Mouse (Mus musculus) stomach, embryonic 14.5 days (tissue): ENCODE measurements around the gene Atg9a. TPM values are rescaled to one million over a fixed set of nuclear protein-coding genes. Genes with fewer than 3 reads are reported as not detected.
A peak's percentile ranks its signal among the peaks of the same experiment; 100 is the strongest.

Experiments
- ATAC-seq: fragments of 200-750 bp; cut with Nextera tagmentation; 2 replicates; pipeline ENCODE4 v1.8.0; 2017; ENCODE audit warnings: low read depth, moderate TSS enrichment; ENCODE audit not compliant: insufficient number of reproducible peaks, insufficient read depth, low FRiP score
- H3K27ac ChIP-seq: fragments of 300-500 bp; sonication (generic); 2 replicates; pipeline ENCODE4 v1.5.1; 2014; ENCODE audit warnings: mild to moderate bottlenecking, low read length, moderate library complexity, mixed read lengths
- H3K27me3 ChIP-seq: fragments of 300-500 bp; sonication (generic); 2 replicates; pipeline ENCODE4 v1.6.1; 2014; ENCODE audit warnings: low read length, control low read depth, mixed read lengths; ENCODE audit not compliant: control insufficient read depth, insufficient read depth
- H3K36me3 ChIP-seq: fragments of 300-500 bp; sonication (generic); 2 replicates; pipeline ENCODE4 v1.6.1; 2014; ENCODE audit warnings: mild to moderate bottlenecking, control low read depth, low read length, moderate library complexity, mixed read lengths; ENCODE audit not compliant: control insufficient read depth, insufficient read depth
- H3K4me1 ChIP-seq: fragments of 300-500 bp; sonication (generic); 2 replicates; pipeline ENCODE4 v1.6.1; 2014; ENCODE audit warnings: low read length, control low read depth, mixed read lengths; ENCODE audit not compliant: control insufficient read depth, insufficient read depth
- H3K4me2 ChIP-seq: fragments of 300-500 bp; sonication (generic); replicated peaks from 2 replicates; pipeline ENCODE4 v1.6.1; 2014; ENCODE audit warnings: low read depth, low read length, control low read depth
- H3K4me3 ChIP-seq: fragments of 300-500 bp; sonication (generic); 2 replicates; pipeline ENCODE4 v1.5.1; 2014; ENCODE audit warnings: low read depth, low read length, control low read depth
- H3K9ac ChIP-seq: fragments of 300-500 bp; sonication (generic); replicated peaks from 2 replicates; pipeline ENCODE4 v1.6.1; 2014; ENCODE audit warnings: low read depth, mild to moderate bottlenecking, control low read depth, low read length, moderate library complexity, mixed read lengths
- H3K9me3 ChIP-seq: fragments of 300-500 bp; sonication (generic); 2 replicates; pipeline ENCODE4 v1.6.1; 2016; ENCODE audit warnings: low read depth, low read length, control low read depth; ENCODE audit not compliant: control insufficient read depth
- WGBS: fragments of 180-500 bp; shearing (Covaris S2); extraction: QIAGEN DNeasy Blood & Tissue Kit; methylation state at CpG from one replicate; pipeline ENCODE4 v1.1.7; 2014; 5-methylcytosine and 5-hydroxymethylcytosine counted together
- polyA plus RNA-seq: library from polyadenylated mRNA; unstranded; fragments of >200 nt; fragmentation: Nextera tagmentation; extraction: Ambion mirVana; gene quantifications from 2 replicates; pipeline ENCODE4 v1.2.1, GENCODE M21; 2014

The Atg9a gene
- polyA plus RNA-seq, 1 experiment from 2014 or later: 23.2 TPM

GRCm38 (mm10) chr1:75168472-75169464 lies 23.2 kb downstream of the Atg9a start, which contains the start of gene Zfand2b:
Gene Zfand2b (plus strand): TSS chr1:75168646.
- Histone ChIP-seq H3K4me3 (peak within 1 kb of the TSS; percentile 59), H3K9me3 (no peaks in the 10 kb centered on the region), H3K4me1 (peaks cover 3% of the 10 kb centered on the region), H3K4me2 (peak within 1 kb of the TSS; percentile 55), H3K27me3 (no peaks in the 10 kb centered on the region), H3K36me3 (peaks cover 30% of the 10 kb centered on the region), H3K27ac (peak within 1 kb of the TSS; percentile 75; the same call in 1 of the 2 replicates), H3K9ac (peak within 1 kb of the TSS; percentile 34; the same call in 1 of the 2 replicates)
- peak; percentile 97 for ATAC-seq
- under 1% methylated on average over 57 of the region's 59 CpGs for WGBS

- peak overlapping the region; percentile 55 for H3K4me2 ChIP-seq
- WGBS: 6% methylated on average over 7 of the region's 7 CpGs
- no peak overlapping the region; the same call in 1 of the 2 replicates for H3K9ac ChIP-seq
- no peaks in the 10 kb centered on the region for H3K27me3 ChIP-seq
- H3K36me3 ChIP-seq: peaks cover 28% of the 10 kb centered on the region
- peak; percentile 17; the same call in 1 of the 2 replicates for ATAC-seq
- no peak overlapping the region; the same call in 1 of the 2 replicates for H3K27ac ChIP-seq
- peaks cover 3% of the 10 kb centered on the region for H3K4me1 ChIP-seq
- H3K4me3 ChIP-seq: peak overlapping the region; percentile 59
- no peaks in the 10 kb centered on the region for H3K9me3 ChIP-seq
Measured at GRCm38 (mm10) chr1:75168093-75168471, 23.9 kb downstream of the Atg9a start.

- no peaks in the 10 kb centered on the region for H3K27me3 ChIP-seq
- no peak overlapping the region for H3K27ac ChIP-seq
- no peak overlapping the region for H3K9ac ChIP-seq
- ATAC-seq: no peak
- no peak overlapping the region for H3K4me2 ChIP-seq
- H3K4me1 ChIP-seq: no peaks in the 10 kb centered on the region
- no peaks in the 10 kb centered on the region for H3K36me3 ChIP-seq
- WGBS: 69% methylated on average over 4 of the region's 4 CpGs
- no peaks in the 10 kb centered on the region for H3K9me3 ChIP-seq
- H3K4me3 ChIP-seq: no peak overlapping the region
Measured at GRCm38 (mm10) chr1:75160256-75160617, 31.8 kb downstream of the Atg9a start.

GRCm38 (mm10) chr1:75159540-75160255 lies 32.3 kb downstream of the Atg9a start:
- Histone ChIP-seq H3K9me3 (no peaks in the 10 kb centered on the region), H3K4me1 (no peaks in the 10 kb centered on the region), H3K36me3 (no peaks in the 10 kb centered on the region), H3K4me2 (no peak overlapping the region), H3K27me3 (no peaks in the 10 kb centered on the region), H3K4me3 (no peak overlapping the region), H3K9ac (no peak overlapping the region), H3K27ac (no peak overlapping the region)
- WGBS: 65% methylated on average over 5 of the region's 5 CpGs
- ATAC-seq: no peak

- Histone ChIP-seq H3K9me3 (no peaks in the 10 kb centered on the region), H3K27me3 (no peaks in the 10 kb centered on the region), H3K4me3 (no peak overlapping the region), H3K9ac (no peak overlapping the region), H3K36me3 (no peaks in the 10 kb centered on the region), H3K4me2 (no peak overlapping the region), H3K4me1 (no peaks in the 10 kb centered on the region), H3K27ac (no peak overlapping the region)
- ATAC-seq: no peak
Measured at GRCm38 (mm10) chr1:75158990-75159389, 33.0 kb downstream of the Atg9a start.

GRCm38 (mm10) chr1:75155837-75156236 lies 36.2 kb downstream of the Atg9a start:
- Histone ChIP-seq H3K9ac (no peak overlapping the region), H3K27me3 (no peaks in the 10 kb centered on the region), H3K36me3 (no peaks in the 10 kb centered on the region), H3K9me3 (no peaks in the 10 kb centered on the region), H3K4me3 (no peak overlapping the region), H3K4me1 (no peaks in the 10 kb centered on the region), H3K27ac (no peak overlapping the region), H3K4me2 (no peak overlapping the region)
- WGBS: 38% methylated on average over 3 of the region's 3 CpGs
- no peak for ATAC-seq

- Histone ChIP-seq H3K36me3 (peaks cover 37% of the 10 kb centered on the region), H3K9ac (no peak overlapping the region), H3K4me3 (no peak overlapping the region), H3K27ac (no peak overlapping the region), H3K4me2 (no peak overlapping the region), H3K9me3 (no peaks in the 10 kb centered on the region), H3K4me1 (peaks cover 5% of the 10 kb centered on the region; the same call in 1 of the 2 replicates), H3K27me3 (no peaks in the 10 kb centered on the region)
- WGBS: 88% methylated on average over 4 of the region's 4 CpGs
- no peak for ATAC-seq
Measured at GRCm38 (mm10) chr1:75148727-75149126, 43.3 kb downstream of the Atg9a start.

GRCm38 (mm10) chr1:75147411-75148135 lies 44.4 kb downstream of the Atg9a start:
- peaks cover 37% of the 10 kb centered on the region for H3K36me3 ChIP-seq
- WGBS: 80% methylated on average over 7 of the region's 7 CpGs
- no peak overlapping the region for H3K9ac ChIP-seq

More at GRCm38 (mm10) chr1:75147411-75148135, 44.4 kb downstream of the Atg9a start:
- Histone ChIP-seq H3K4me1 (peaks cover 10% of the 10 kb centered on the region; the same call in 1 of the 2 replicates), H3K27ac (no peak overlapping the region), H3K4me3 (no peak overlapping the region), H3K27me3 (no peaks in the 10 kb centered on the region), H3K9me3 (no peaks in the 10 kb centered on the region), H3K4me2 (no peak overlapping the region)
- no peak for ATAC-seq
